Mouse (Mus musculus) embryonic facial prominence, embryonic 14.5 days (tissue): ENCODE results near the gene Gm19426. TPM values are rescaled to one million over a fixed set of nuclear protein-coding genes. Genes with fewer than 3 reads are reported as not detected.

Source experiments
- ATAC-seq: fragments of 200-750 bp; cut with Nextera tagmentation; 2 replicates; pipeline ENCODE4 v1.8.0; 2017; ENCODE audit warnings: low read depth, moderate number of reproducible peaks, moderate TSS enrichment
- DNase-seq: peaks from one replicate; pipeline ENCODE4 v3.0.0-alpha.2; 2015; ENCODE audit warnings: low spot score
- H3K27ac ChIP-seq: fragments of 300-500 bp; sonication (generic); replicated peaks from 2 replicates; pipeline ENCODE4 v1.5.1; 2014; ENCODE audit warnings: low read depth, mild to moderate bottlenecking, low read length, moderate library complexity
- H3K27me3 ChIP-seq: fragments of 300-500 bp; sonication (generic); replicated peaks from 2 replicates; pipeline ENCODE4 v1.6.1; 2014; ENCODE audit warnings: low read length; ENCODE audit not compliant: control insufficient read depth, insufficient read depth
- H3K36me3 ChIP-seq: fragments of 300-500 bp; sonication (generic); 2 replicates; pipeline ENCODE4 v1.6.1; 2014; ENCODE audit warnings: low read length, mixed read lengths; ENCODE audit not compliant: control insufficient read depth, insufficient read depth
- H3K4me1 ChIP-seq: fragments of 300-500 bp; sonication (generic); 2 replicates; pipeline ENCODE4 v1.6.1; 2014; ENCODE audit warnings: antibody characterized with exemption, low read length; ENCODE audit not compliant: control insufficient read depth, insufficient read depth
- H3K4me2 ChIP-seq: fragments of 300-500 bp; sonication (generic); 2 replicates; pipeline ENCODE4 v1.6.1; 2014; ENCODE audit warnings: low read depth, mild to moderate bottlenecking, low read length, moderate library complexity, mixed read lengths
- H3K4me3 ChIP-seq: fragments of 300-500 bp; sonication (generic); 2 replicates; pipeline ENCODE4 v1.5.1; 2014; ENCODE audit warnings: low read depth, mild to moderate bottlenecking, low read length
- H3K9ac ChIP-seq: fragments of 300-500 bp; sonication (generic); 2 replicates; pipeline ENCODE4 v1.6.1; 2014; ENCODE audit warnings: low read depth, mild to moderate bottlenecking, low read length, moderate library complexity, mixed read lengths
- H3K9me3 ChIP-seq: fragments of 300-500 bp; sonication (generic); 2 replicates; pipeline ENCODE4 v1.6.1; 2016; ENCODE audit warnings: low read length; ENCODE audit not compliant: control insufficient read depth
- WGBS: fragments of 180-500 bp; shearing (Covaris S2); extraction: QIAGEN DNeasy Blood & Tissue Kit; methylation state at CpG from one replicate; pipeline ENCODE4 v1.1.7; 2014; 5-methylcytosine and 5-hydroxymethylcytosine counted together
- polyA plus RNA-seq: library from polyadenylated mRNA; unstranded; fragments of >200 nt; fragmentation: Nextera tagmentation; extraction: Ambion mirVana; gene quantifications from 2 replicates; pipeline ENCODE4 v1.2.1, GENCODE M21; 2014

The Gm19426 gene
- polyA plus RNA-seq, 1 experiment from 2014 or later, result 4.0 TPM

DNA sequence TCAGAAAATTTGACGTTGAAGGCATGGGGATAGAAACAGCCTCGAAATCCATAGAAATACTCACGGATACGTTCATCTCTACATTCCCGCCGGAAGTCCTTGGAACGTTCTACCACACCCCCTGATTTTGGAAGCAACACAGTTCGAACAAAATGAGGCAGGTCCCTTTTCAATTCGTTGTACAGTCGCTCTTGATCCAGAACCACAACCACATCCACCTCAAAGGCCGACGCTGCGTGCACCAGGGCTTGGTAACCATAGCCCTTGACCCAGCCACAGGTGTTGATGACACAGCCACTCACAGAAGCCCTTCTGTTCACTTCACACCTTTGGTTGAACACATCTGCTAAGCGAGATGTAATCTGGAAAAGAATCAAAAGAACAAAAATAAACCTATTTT is 19.6 kb downstream of the Gm19426 start:
- H3K36me3 ChIP-seq, result peaks cover 31% of the 10 kb centered on the region
- 93% methylated on average over 14 of the region's 14 CpGs for WGBS
- H3K9me3 ChIP-seq, result no peaks in the 10 kb centered on the region
- H3K27me3 ChIP-seq, result no peaks in the 10 kb centered on the region
- H3K9ac ChIP-seq, result no peak overlapping the region
- no peak for ATAC-seq
- H3K27ac ChIP-seq, result no peak overlapping the region
- no peak for DNase-seq
- H3K4me1 ChIP-seq, result peaks cover 11% of the 10 kb centered on the region; the same call in 1 of the 2 replicates
- H3K4me2 ChIP-seq, result no peak overlapping the region
- no peak overlapping the region for H3K4me3 ChIP-seq

- no peaks in the 10 kb centered on the region for H3K27me3 ChIP-seq
- ATAC-seq, result no peak
- H3K9ac ChIP-seq, result no peak overlapping the region
- WGBS, result 73% methylated on average over 3 of the region's 3 CpGs
- DNase-seq, result no peak
- H3K9me3 ChIP-seq, result no peaks in the 10 kb centered on the region
- no peak overlapping the region for H3K27ac ChIP-seq
- no peak overlapping the region for H3K4me2 ChIP-seq
- peaks cover 31% of the 10 kb centered on the region for H3K36me3 ChIP-seq
- H3K4me1 ChIP-seq, result 0 out of 2 replicates have a peak, but pooled peaks cover 1% of the 10 kb centered on the region
- H3K4me3 ChIP-seq, result no peak overlapping the region
Measured at GRCm38 (mm10) chr2:84721182-84721581, 22.3 kb downstream of the Gm19426 start.

GRCm38 (mm10) chr2:84720718-84721117 is 22.7 kb downstream of the Gm19426 start:
- DNase-seq, result no peak
- 85% methylated on average over 2 of the region's 2 CpGs for WGBS
- Histone ChIP-seq H3K27me3 (no peaks in the 10 kb centered on the region), H3K9ac (no peak overlapping the region), H3K36me3 (peaks cover 30% of the 10 kb centered on the region), H3K4me3 (no peak overlapping the region), H3K4me2 (no peak overlapping the region), H3K4me1 (no peaks in the 10 kb centered on the region), H3K9me3 (no peaks in the 10 kb centered on the region), H3K27ac (no peak overlapping the region)
- ATAC-seq, result no peak

- no peaks in the 10 kb centered on the region for H3K9me3 ChIP-seq
- ATAC-seq (no peak), DNase-seq (no peak)
- H3K4me1 ChIP-seq, result peaks cover 9% of the 10 kb centered on the region
- H3K4me3 ChIP-seq, result no peak overlapping the region
- no peak overlapping the region for H3K27ac ChIP-seq
- H3K27me3 ChIP-seq, result no peaks in the 10 kb centered on the region
- WGBS, result 96% methylated on average over 4 of the region's 4 CpGs
- H3K36me3 ChIP-seq, result 0 out of 2 replicates have a peak, but pooled peaks cover 4% of the 10 kb centered on the region
- no peak overlapping the region for H3K9ac ChIP-seq
- H3K4me2 ChIP-seq, result no peak overlapping the region
Measured at GRCm38 (mm10) chr2:84717357-84717756, 26.1 kb downstream of the Gm19426 start.

DNA sequence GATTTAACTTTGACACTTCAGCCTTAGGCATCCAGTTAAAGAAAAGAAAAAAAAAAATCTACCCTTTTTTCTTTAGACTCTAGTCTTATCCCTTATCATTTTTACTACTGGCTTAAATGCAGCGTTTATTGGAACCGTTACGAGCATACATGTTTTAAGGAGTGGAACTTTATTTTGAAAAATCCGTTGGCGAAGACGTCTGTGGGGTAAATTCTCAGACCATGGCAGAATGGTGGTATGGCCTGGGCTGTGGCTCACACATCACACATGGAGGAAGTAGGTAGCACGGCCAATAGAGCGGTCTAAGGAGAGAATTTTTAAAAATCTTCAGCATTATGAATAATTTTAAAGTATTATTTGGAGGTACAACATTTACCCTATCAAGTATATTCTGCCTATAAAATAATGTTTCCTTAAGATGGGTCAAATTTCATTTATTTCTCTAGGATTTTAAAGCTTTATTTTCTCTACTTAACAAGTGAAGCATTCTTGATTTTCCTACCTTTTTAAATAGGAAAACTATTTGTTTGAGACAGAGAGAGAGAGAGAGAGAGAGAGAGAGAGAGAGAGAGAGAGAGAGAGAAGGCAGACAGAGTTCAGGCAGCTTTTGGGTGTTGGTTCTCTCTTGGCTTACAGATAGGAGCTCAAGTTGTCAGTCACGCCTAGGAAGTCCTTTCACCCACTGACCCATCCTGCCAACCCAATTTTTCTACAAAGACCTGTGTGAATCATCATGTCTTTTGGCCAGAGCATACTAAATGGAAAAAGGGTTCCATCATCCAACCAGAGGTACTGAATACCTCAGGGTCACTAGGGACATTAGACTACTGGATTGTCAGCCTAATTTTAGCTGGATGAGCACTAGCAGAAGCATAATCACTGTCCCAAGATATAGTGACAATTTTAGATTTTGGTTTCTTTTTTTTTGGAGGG is 26.8 kb downstream of the Gm19426 start:
- Histone ChIP-seq H3K27me3 (no peaks in the 10 kb centered on the region), H3K4me2 (peak overlapping the region; percentile 73), H3K9me3 (no peaks in the 10 kb centered on the region), H3K9ac (peak overlapping the region; percentile 95), H3K36me3 (0 out of 2 replicates have a peak, but pooled peaks cover 4% of the 10 kb centered on the region), H3K4me1 (peaks cover 9% of the 10 kb centered on the region), H3K4me3 (peak overlapping the region; percentile 97), H3K27ac (peak overlapping the region; percentile 97)
- 28% methylated on average over 9 of the region's 9 CpGs for WGBS
- no peak for DNase-seq
- no peak for ATAC-seq

- Histone ChIP-seq H3K9ac (peak overlapping the region; percentile 95), H3K27me3 (no peaks in the 10 kb centered on the region), H3K4me1 (peaks cover 9% of the 10 kb centered on the region), H3K4me3 (peak overlapping the region; percentile 97), H3K36me3 (peaks cover 6% of the 10 kb centered on the region), H3K4me2 (peak overlapping the region; percentile 73), H3K27ac (peak overlapping the region; percentile 97), H3K9me3 (no peaks in the 10 kb centered on the region)
- DNase-seq (peak; percentile 99), ATAC-seq (peak; percentile 96)
- under 1% methylated on average over 33 of the region's 33 CpGs for WGBS
Measured at GRCm38 (mm10) chr2:84715562-84716361, 27.7 kb downstream of the Gm19426 start.

- H3K9me3 ChIP-seq, result no peaks in the 10 kb centered on the region
- peak within 1 kb of the TSS; percentile 73 for H3K4me2 ChIP-seq
- ATAC-seq (peak; percentile 97), DNase-seq (peak; percentile 98)
- peak within 1 kb of the TSS; percentile 97 for H3K27ac ChIP-seq
- no peaks in the 10 kb centered on the region for H3K27me3 ChIP-seq
- peak within 1 kb of the TSS; percentile 97 for H3K4me3 ChIP-seq
- WGBS, result under 1% methylated on average over 62 of the region's 107 CpGs
- peak within 1 kb of the TSS; percentile 95 for H3K9ac ChIP-seq
- peaks cover 14% of the 10 kb centered on the region for H3K36me3 ChIP-seq
- H3K4me1 ChIP-seq, result peaks cover 9% of the 10 kb centered on the region
Measured at GRCm38 (mm10) chr2:84714811-84715561, 28.5 kb downstream of the Gm19426 start, which contains the start of gene Zdhhc5. Zdhhc5 (minus strand) TSS chr2:84715180.

GRCm38 (mm10) chr2:84714422-84714810 is 29.0 kb downstream of the Gm19426 start:
- ATAC-seq, result peak; percentile 0; the same call in 1 of the 2 replicates

More at GRCm38 (mm10) chr2:84714422-84714810, 29.0 kb downstream of the Gm19426 start:
- DNase-seq, result no peak
- Histone ChIP-seq H3K27me3 (no peaks in the 10 kb centered on the region), H3K4me3 (peak overlapping the region; percentile 97), H3K4me2 (peak overlapping the region; percentile 57), H3K4me1 (peaks cover 9% of the 10 kb centered on the region), H3K9me3 (no peaks in the 10 kb centered on the region), H3K9ac (peak overlapping the region; percentile 95), H3K36me3 (peaks cover 20% of the 10 kb centered on the region), H3K27ac (peak overlapping the region; percentile 97)
- 0% methylated on average over 12 of the region's 26 CpGs for WGBS
